Mouse (Mus musculus): ENCODE measurements around the gene Tfpi. TPM values are rescaled to one million over a fixed set of nuclear protein-coding genes. Genes with fewer than 3 reads are reported as not detected.

Tfpi gene
- polyA plus RNA-seq, 1 experiment from 2014 or later = 20.4 TPM

DNA sequence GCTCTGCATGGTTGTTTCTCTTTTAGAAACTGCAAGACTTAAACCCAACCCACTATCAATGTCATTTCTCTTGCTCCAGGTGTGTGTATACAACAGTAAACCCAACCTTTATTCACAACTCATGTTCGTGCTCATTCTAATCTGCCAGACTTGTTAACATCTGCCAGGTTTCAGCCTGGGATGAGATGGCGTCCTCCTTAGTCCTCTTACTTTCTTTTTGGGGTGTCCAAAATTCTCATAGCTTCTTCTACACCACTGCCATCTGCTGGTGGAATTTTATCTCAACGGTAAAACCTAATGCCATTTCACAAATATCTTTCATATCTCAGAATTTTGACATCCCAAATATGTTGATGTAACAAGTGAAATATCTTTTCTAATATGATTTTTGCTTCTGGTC lies 2.5 kb upstream of the Tfpi start:
- H3K27ac ChIP-seq (ENCODE audit: low read depth, low read length) = no peak overlapping the region
- H3K27me3 ChIP-seq (ENCODE audit: control insufficient read depth, insufficient read depth, low read length) = no peaks in the 10 kb centered on the region
- 34% methylated on average over 3 of the region's 3 CpGs for whole genome bisulfite sequencing
- no peak overlapping the region for H3K4me3 ChIP-seq (ENCODE audit: low read depth, low read length)
- H3K36me3 ChIP-seq (ENCODE audit: control insufficient read depth, insufficient read depth, low read length) = no peaks in the 10 kb centered on the region
- H3K9ac ChIP-seq (ENCODE audit: low read length) = no peak overlapping the region
- no peak for ATAC-seq (ENCODE audit: low FRiP score)
- no peak for DNase-seq (ENCODE audit: low spot score, missing footprints)
- no peaks in the 10 kb centered on the region for H3K9me3 ChIP-seq (ENCODE audit: control insufficient read depth, low read length)
- no peak overlapping the region for H3K4me2 ChIP-seq
- no peaks in the 10 kb centered on the region for H3K4me1 ChIP-seq (ENCODE audit: control insufficient read depth, insufficient read depth, low read length)

DNA sequence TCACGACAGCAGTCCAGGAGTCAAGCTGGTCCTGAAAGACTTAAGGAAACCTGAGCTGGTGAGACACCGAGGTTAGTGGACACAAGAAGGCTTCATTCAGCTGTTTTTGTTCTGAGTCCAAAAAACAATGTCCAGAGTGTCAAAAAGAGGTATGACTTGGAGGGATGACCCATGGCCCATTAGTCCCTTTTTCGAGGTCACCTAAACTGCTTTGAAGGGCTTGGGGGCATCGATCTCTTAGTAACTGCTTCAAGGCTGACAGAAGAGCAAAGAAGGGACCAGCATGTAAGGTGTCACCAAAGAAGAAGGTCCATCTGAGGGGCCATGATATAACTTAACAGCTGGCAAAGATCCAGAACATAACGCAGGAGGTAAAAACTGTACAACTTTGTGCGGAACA lies 1.2 kb upstream of the Tfpi start:
- Histone ChIP-seq H3K4me1 (ENCODE audit: control insufficient read depth, insufficient read depth, low read length) (no peaks in the 10 kb centered on the region), H3K4me2 (no peak overlapping the region), H3K9me3 (ENCODE audit: control insufficient read depth, low read length) (no peaks in the 10 kb centered on the region), H3K9ac (ENCODE audit: low read length) (no peak overlapping the region), H3K27ac (ENCODE audit: low read depth, low read length) (no peak overlapping the region), H3K27me3 (ENCODE audit: control insufficient read depth, insufficient read depth, low read length) (no peaks in the 10 kb centered on the region), H3K36me3 (ENCODE audit: control insufficient read depth, insufficient read depth, low read length) (no peaks in the 10 kb centered on the region), H3K4me3 (ENCODE audit: low read depth, low read length) (no peak overlapping the region)
- DNase-seq (ENCODE audit: low spot score, missing footprints) (no peak), ATAC-seq (ENCODE audit: low FRiP score) (no peak)
- WGBS = 89% methylated on average over 6 of the region's 6 CpGs

DNA sequence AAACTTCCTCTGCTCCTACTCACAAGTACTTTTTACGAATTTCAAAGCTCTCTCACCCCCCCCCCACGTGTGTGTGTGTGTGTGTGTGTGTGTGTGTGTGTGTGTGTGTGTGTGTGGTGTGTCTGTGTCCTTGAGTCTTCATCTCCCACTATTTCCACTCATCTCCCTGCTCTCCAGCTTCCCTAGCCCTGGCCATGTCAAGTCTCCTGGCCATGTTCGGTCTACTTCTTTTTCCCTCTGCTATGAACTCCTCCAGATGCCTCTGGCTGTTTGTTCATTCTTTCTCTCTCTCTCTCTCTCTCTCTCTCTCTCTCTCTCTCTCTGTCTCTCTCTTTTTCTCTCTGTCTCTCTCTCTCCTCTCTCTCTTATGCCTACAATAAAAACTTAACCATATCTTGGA lies 444 bp downstream of the Tfpi start:
- WGBS = 53% methylated on average over 3 of the region's 3 CpGs
- Histone ChIP-seq H3K4me2 (no peak overlapping the region), H3K36me3 (ENCODE audit: control insufficient read depth, insufficient read depth, low read length) (no peaks in the 10 kb centered on the region), H3K27ac (ENCODE audit: low read depth, low read length) (no peak overlapping the region), H3K27me3 (ENCODE audit: control insufficient read depth, insufficient read depth, low read length) (no peaks in the 10 kb centered on the region), H3K9me3 (ENCODE audit: control insufficient read depth, low read length) (no peaks in the 10 kb centered on the region), H3K4me3 (ENCODE audit: low read depth, low read length) (no peak overlapping the region), H3K9ac (ENCODE audit: low read length) (no peak overlapping the region), H3K4me1 (ENCODE audit: control insufficient read depth, insufficient read depth, low read length) (no peaks in the 10 kb centered on the region)
- DNase-seq (ENCODE audit: low spot score, missing footprints) (no peak), ATAC-seq (ENCODE audit: low FRiP score) (no peak)

DNA sequence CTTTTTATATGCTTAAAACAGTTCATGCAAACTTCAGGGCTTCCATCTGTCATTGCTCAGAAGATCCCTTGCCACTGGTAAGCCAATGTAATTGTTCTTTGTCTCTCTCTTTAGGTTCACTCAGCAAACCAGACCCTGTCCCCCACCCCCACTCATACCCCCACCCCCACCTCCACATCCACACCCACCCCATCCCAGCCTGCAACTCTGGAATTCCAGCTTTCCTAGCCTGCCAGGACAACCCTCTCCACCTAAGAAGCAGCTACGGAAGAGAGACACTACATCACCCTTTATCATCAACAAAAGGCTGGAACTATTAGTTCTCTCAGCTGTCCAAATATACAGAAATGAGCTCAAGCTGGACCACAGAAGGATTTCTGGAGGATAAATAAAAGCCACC lies 974 bp downstream of the Tfpi start:
- Histone ChIP-seq H3K9me3 (ENCODE audit: control insufficient read depth, low read length) (no peaks in the 10 kb centered on the region), H3K4me3 (ENCODE audit: low read depth, low read length) (no peak overlapping the region), H3K4me1 (ENCODE audit: control insufficient read depth, insufficient read depth, low read length) (no peaks in the 10 kb centered on the region), H3K27me3 (ENCODE audit: control insufficient read depth, insufficient read depth, low read length) (no peaks in the 10 kb centered on the region), H3K27ac (ENCODE audit: low read depth, low read length) (no peak overlapping the region), H3K4me2 (no peak overlapping the region), H3K36me3 (ENCODE audit: control insufficient read depth, insufficient read depth, low read length) (no peaks in the 10 kb centered on the region), H3K9ac (ENCODE audit: low read length) (no peak overlapping the region)
- ATAC-seq (ENCODE audit: low FRiP score) (no peak), DNase-seq (ENCODE audit: low spot score, missing footprints) (no peak)
- 54% methylated on average over 1 of the region's 1 CpGs for WGBS

DNA sequence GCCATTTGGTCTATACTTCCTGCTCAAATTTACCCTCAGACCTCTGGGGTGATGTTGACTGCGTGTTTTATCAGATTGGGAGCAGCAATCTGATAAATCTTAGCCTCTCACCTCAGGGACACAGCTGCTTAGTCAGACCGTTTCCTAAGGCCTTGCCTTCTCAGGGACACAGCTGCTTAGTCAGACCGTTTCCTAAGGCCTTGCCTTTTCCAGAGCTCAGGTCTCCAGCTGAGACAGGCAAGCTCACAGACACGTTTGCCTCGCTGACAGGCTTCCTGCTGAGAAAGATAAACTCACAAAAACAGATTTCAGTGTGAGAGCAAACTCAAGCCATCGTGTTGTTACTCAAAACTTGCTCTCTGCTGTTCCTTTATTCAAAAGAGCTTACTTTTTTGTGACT lies 1.9 kb downstream of the Tfpi start:
- no peak for DNase-seq (ENCODE audit: low spot score, missing footprints)
- no peaks in the 10 kb centered on the region for H3K36me3 ChIP-seq (ENCODE audit: control insufficient read depth, insufficient read depth, low read length)
- no peak overlapping the region for H3K4me2 ChIP-seq
- WGBS = 7% methylated on average over 6 of the region's 6 CpGs
- no peak overlapping the region for H3K27ac ChIP-seq (ENCODE audit: low read depth, low read length)
- H3K4me1 ChIP-seq (ENCODE audit: control insufficient read depth, insufficient read depth, low read length) = no peaks in the 10 kb centered on the region
- no peak for ATAC-seq (ENCODE audit: low FRiP score)
- H3K4me3 ChIP-seq (ENCODE audit: low read depth, low read length) = no peak overlapping the region
- no peaks in the 10 kb centered on the region for H3K9me3 ChIP-seq (ENCODE audit: control insufficient read depth, low read length)
- H3K9ac ChIP-seq (ENCODE audit: low read length) = no peak overlapping the region
- H3K27me3 ChIP-seq (ENCODE audit: control insufficient read depth, insufficient read depth, low read length) = no peaks in the 10 kb centered on the region

DNA sequence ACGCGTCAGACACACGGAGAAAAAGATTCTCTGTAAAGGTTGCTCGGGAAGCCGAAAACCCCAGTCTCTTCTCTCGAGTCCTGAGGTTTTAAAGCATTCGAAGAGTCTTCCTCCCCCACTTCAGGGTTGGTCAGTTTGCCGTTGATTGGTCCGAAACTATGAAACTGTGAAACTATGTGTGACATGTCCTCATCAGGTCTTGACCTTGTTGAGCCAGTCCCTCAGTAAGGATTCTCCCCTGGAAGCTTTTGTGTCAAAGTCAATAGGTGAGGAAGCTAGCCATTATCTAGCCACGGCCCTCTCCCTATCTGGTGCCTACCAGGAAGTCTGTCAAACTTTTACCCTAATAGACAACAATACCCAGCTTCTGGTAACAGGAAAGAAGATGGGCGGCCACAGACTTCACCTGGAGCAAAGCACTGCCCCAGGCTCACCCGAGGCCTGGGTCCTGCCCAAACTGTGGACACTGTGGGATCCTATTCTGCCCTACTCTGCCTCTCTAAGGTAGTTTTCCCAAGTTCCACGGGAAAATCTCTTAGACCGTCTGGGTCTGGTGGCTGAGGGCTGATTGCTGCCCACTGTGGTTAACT lies 2.5 kb downstream of the Tfpi start:
- H3K4me3 ChIP-seq (ENCODE audit: low read depth, low read length) = no peak overlapping the region
- no peak overlapping the region for H3K27ac ChIP-seq (ENCODE audit: low read depth, low read length)
- no peaks in the 10 kb centered on the region for H3K4me1 ChIP-seq (ENCODE audit: control insufficient read depth, insufficient read depth, low read length)
- ATAC-seq (ENCODE audit: low FRiP score) = no peak
- no peaks in the 10 kb centered on the region; the same call in 1 of the 2 replicates for H3K9me3 ChIP-seq (ENCODE audit: control insufficient read depth, low read length)
- WGBS = 71% methylated on average over 14 of the region's 14 CpGs
- no peak overlapping the region for H3K9ac ChIP-seq (ENCODE audit: low read length)
- H3K27me3 ChIP-seq (ENCODE audit: control insufficient read depth, insufficient read depth, low read length) = no peaks in the 10 kb centered on the region
- H3K4me2 ChIP-seq = no peak overlapping the region
- no peak for DNase-seq (ENCODE audit: low spot score, missing footprints)
- H3K36me3 ChIP-seq (ENCODE audit: control insufficient read depth, insufficient read depth, low read length) = no peaks in the 10 kb centered on the region

DNA sequence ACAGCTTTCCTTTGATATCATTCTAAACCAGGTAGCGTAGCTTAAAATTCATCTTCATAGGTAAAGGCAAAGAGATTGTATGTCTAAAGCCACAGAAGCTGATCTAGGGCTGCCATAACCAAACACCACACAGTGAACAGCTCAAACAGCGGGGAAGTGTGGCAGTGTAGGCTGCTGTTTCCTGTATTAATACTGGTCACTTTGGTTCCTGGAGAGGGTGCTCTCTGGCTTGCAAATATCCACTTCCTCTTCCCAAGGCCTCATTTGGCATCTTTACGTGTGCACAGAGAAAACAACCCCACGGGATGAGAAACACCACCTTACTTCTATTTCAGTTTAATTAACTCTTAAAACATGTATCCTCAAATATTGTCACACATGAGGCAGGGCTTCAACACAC lies 9.2 kb downstream of the Tfpi start:
- 86% methylated on average over 4 of the region's 4 CpGs for WGBS
- ATAC-seq (ENCODE audit: low FRiP score) (no peak), DNase-seq (ENCODE audit: low spot score, missing footprints) (no peak)

DNA sequence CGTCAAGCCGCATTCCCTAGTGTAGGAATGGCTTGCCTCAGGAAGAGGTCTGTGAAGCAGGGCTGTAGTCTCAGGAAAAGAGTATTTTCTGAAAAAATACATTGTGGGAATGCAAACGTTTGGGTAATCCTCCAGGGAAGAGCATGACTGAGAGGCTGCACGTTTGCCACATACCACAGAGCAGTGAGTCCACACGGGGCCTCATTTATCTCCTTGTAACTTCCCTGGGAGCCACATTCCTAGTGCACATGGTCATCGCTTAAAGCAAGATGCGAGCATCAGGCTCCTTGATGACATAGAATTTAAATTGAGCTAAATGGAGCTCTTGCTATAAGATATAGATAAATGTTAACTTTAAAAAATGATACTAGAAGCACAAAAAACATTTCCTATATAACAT lies 11.6 kb downstream of the Tfpi start:
- Histone ChIP-seq H3K4me3 (ENCODE audit: low read depth, low read length) (no peak overlapping the region), H3K36me3 (ENCODE audit: control insufficient read depth, insufficient read depth, low read length) (no peaks in the 10 kb centered on the region), H3K4me1 (ENCODE audit: control insufficient read depth, insufficient read depth, low read length) (no peaks in the 10 kb centered on the region), H3K27me3 (ENCODE audit: control insufficient read depth, insufficient read depth, low read length) (no peaks in the 10 kb centered on the region), H3K27ac (ENCODE audit: low read depth, low read length) (no peak overlapping the region), H3K9me3 (ENCODE audit: control insufficient read depth, low read length) (no peaks in the 10 kb centered on the region; the same call in 1 of the 2 replicates), H3K9ac (ENCODE audit: low read length) (no peak overlapping the region), H3K4me2 (no peak overlapping the region)
- 55% methylated on average over 7 of the region's 7 CpGs for WGBS
- ATAC-seq (ENCODE audit: low FRiP score) (no peak), DNase-seq (ENCODE audit: low spot score, missing footprints) (no peak)

More for the DNA sequence above, 9.2 kb downstream of the Tfpi start:
- Histone ChIP-seq H3K4me3 (ENCODE audit: low read depth, low read length) (no peak overlapping the region), H3K36me3 (ENCODE audit: control insufficient read depth, insufficient read depth, low read length) (no peaks in the 10 kb centered on the region), H3K4me1 (ENCODE audit: control insufficient read depth, insufficient read depth, low read length) (no peaks in the 10 kb centered on the region), H3K9me3 (ENCODE audit: control insufficient read depth, low read length) (no peaks in the 10 kb centered on the region; the same call in 1 of the 2 replicates), H3K4me2 (no peak overlapping the region), H3K27me3 (ENCODE audit: control insufficient read depth, insufficient read depth, low read length) (no peaks in the 10 kb centered on the region), H3K9ac (ENCODE audit: low read length) (no peak overlapping the region), H3K27ac (ENCODE audit: low read depth, low read length) (no peak overlapping the region)

DNA sequence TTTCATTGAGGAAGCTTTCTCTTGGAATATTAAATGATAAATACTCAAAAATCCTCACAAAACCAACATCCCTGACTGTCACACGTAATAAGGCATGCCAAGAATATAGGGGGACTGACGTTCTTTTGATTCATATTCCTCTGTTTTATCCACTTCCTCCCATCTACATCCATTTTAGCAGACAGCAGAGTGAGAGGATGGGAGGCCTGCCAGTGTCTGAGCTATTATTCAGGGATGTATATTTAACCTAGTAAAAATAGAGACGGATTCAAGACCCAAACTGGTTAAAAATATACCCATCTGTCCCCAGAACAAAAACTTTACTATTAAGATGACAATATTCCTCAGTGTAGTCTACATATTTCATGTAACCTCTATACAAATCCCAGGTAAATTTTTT lies 14.2 kb downstream of the Tfpi start:
- Histone ChIP-seq H3K27ac (ENCODE audit: low read depth, low read length) (no peak overlapping the region), H3K9ac (ENCODE audit: low read length) (no peak overlapping the region), H3K4me3 (ENCODE audit: low read depth, low read length) (no peak overlapping the region), H3K4me2 (no peak overlapping the region), H3K36me3 (ENCODE audit: control insufficient read depth, insufficient read depth, low read length) (no peaks in the 10 kb centered on the region), H3K4me1 (ENCODE audit: control insufficient read depth, insufficient read depth, low read length) (no peaks in the 10 kb centered on the region), H3K27me3 (ENCODE audit: control insufficient read depth, insufficient read depth, low read length) (no peaks in the 10 kb centered on the region), H3K9me3 (ENCODE audit: control insufficient read depth, low read length) (no peaks in the 10 kb centered on the region)
- ATAC-seq (ENCODE audit: low FRiP score) = no peak
- no peak for DNase-seq (ENCODE audit: low spot score, missing footprints)
- WGBS = 91% methylated on average over 3 of the region's 3 CpGs

Data from midbrain, embryonic 11.5 days (tissue).